Mouse (Mus musculus) frontal cortex, postnatal 36 days (tissue): Measurements from ENCODE around the gene Mgat4a.
A peak's percentile ranks its signal among the peaks of the same experiment; 100 is the strongest.

Source experiments
- DNase-seq, 2 experiments: peaks; one replicate each; pipeline ENCODE4 v3.0.0; 2022; ENCODE audit warnings: low spot score in 2 of 2

Mgat4a gene

DNA sequence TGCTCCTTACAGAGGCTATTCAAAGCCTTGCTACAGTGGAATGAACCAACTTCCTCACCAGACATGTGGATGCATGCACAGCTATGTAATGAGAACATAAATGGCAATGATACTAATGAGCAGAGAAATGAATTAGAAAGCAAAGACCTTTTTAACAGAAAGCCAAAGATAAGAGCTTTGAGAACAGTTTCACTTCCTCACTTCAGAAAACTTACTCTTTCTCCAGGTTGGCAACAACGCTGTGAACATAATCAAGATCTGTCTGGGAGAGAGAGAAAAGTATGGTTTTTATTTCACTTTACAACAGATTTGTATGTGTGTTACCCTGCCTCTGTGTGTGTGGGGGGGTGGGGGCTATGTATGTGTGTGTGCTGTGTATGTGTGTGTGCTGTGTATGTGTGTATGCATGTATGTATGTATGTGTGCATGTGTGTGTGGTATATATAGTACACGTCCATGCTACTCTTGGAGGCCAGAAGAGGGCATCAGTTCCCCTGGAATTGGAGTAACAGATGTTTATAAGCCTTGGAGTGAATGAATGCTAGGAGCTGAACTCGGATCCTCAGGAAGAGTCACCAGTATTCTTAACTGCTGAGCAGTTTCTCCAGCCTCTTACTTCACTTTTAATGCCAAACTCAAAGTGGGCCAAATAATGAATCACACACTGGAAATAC, 74.4 kb downstream of the Mgat4a start:
- no peak for DNase-seq

DNA sequence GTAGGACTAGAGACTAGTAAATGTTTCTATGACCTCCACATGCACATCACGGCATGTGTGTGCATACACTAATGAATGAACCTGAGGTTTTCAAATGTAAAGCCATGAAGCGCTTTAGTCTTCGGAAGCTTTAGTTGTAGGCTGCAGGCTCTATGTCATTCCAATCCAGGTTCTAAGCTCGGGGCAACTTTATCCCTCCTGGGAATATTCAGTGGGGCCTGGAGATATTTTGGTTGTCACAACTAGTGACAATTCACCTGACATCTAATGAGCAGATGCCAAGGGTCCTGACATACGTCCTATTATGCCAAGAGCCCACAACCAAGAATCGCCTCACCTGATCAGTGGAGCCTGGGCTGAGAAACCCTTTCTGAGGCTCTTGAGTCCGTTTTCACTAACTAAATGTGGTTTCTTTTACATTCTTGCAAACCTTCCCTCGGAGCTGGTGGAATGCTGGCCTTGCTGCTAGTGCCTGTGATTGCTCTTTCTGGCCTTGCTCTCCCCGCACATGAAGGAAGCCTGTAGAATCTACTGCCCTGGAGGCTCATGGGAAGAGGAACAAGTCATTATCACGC, 75.9 kb downstream of the Mgat4a start:
- no peak for DNase-seq

DNA sequence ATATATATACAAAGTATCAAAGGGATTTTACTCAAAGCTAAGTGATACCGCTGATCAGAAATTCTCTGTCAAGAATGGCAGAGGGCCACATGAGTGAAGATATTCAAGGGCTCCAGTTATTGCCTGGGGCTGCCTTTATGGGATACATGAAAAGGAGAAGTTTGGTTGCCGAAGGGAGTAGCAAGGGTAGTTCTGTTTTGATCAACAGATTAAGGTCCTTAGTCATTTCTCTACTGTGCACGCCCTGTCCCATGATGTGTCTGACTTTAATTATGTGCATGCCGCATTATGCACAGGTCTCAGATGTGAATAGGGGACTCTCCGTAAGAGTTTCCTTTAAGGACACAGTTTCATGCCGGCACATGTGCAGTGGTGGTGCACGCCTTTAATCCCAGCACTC, 83.3 kb downstream of the Mgat4a start:
- DNase-seq, result no peak

DNA sequence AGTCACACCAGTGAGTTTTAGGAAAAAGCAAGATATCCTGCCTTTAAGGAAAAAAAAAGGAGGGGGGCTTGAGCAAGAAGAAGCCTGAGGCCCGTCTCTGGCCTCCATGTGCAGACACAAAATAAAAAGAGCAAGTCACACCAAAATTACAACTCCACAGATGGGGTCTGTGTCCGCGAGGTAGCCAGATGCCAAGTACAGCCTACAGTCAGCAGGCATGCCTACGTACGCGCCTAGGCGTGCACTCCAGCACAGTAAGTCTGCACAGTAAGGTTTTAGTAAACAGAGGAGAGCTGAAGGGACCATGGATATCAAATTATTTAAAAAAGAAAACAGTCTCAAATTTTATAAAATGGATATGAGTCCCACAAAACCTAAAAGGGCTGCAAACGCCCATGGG, 89.5 kb downstream of the Mgat4a start:
- peak; percentile 25 to 44 for DNase-seq

DNA sequence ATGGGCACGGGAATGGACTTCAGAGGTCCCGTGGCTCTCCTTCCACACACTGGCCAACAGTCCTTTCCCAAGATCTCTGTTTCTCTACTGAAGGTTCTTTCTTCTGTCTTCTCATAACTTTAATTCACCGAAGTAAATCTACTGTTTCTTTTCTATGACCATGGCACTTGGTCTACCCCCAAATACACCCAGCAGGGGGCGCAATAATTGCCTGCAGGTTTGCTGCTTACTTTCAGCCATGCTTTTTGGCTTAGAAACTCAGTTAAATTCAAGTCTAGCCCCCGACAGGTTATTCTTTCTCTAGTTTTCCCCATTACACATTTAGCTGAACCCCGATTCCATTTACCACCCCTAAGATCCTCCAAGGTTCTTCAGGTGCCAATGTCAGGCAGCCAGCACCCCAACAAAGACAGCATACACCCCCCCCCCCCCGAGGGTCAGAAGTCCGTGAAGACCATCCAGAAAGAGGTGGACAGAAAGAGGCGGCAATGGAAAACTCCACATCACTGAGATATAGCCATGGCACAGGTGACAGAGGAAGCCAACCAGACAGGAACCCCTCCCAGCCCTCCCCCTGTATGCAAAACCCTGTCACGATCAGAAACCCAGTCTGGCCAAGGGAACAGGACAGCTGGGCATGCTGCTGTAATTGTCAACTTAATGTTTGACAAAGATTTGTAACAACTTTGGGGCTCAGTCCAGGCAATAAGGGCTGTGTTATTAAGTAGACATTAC, 92.3 kb downstream of the Mgat4a start:
- DNase-seq, result peak; percentile 31 to 60

DNA sequence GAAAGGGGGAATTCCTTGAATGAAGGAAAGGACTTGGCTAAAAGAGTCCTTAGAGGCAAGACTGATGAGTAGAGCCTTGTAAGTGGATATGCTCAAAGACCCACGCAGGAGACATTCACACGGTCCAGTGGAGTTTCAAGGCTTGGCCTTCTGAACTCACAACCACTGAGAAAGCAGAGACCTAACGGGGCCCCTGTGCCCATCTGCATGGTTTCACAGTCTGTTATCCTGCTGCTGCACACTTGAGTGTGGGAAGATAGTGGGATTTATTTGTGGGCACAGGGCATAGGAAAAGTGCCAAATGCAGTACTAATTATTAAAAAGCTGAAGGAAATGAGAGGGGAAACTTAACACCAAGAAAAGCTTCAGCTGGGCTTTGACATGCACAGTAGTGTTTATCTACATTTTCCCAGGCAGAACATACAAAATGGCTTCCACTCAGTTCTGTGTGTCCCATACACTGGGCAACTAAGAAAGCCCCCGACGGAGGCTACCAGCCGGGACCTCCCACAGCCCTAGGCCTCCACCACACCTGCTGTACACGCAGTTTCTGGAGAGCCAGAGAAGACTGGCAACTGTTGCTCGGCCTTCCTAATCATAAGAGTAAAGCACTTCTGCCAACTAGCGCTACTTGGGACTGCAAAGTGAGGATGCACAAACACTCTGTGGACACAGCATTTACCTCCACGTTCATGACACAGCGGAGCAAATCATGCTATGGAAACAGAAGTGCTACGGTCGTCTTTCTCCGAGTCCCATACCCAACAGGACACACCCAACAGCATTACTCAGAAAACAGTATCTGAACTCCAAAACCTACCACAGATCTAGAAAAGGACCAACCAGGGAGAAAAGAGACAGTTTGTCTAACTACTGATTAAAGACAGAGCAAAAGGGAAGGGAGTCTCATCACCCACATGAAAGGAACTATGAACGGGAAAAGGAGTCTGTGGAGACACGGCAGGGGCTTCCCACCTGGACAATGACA, 97.7 kb downstream of the Mgat4a start:
- DNase-seq, result no peak

DNA sequence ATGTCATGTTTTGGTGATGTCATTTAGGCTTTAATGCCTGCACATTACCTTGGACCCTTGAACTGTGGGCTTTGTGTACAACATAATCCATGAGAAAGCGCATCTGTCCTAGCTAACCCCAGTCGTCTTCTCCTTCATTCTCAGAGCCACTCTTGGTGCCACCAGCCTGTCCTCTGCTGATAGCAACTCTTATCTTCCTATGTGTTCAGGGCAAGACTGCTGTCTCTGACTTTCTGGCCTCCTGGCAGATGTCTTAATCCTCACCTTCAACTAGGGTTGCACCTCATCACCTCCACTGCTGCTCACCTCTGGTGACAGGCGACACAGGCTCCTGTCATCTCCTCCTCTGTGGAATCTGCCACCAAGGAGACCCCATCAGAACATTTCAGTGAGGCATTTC, 104.4 kb downstream of the Mgat4a start:
- no peak for DNase-seq

DNA sequence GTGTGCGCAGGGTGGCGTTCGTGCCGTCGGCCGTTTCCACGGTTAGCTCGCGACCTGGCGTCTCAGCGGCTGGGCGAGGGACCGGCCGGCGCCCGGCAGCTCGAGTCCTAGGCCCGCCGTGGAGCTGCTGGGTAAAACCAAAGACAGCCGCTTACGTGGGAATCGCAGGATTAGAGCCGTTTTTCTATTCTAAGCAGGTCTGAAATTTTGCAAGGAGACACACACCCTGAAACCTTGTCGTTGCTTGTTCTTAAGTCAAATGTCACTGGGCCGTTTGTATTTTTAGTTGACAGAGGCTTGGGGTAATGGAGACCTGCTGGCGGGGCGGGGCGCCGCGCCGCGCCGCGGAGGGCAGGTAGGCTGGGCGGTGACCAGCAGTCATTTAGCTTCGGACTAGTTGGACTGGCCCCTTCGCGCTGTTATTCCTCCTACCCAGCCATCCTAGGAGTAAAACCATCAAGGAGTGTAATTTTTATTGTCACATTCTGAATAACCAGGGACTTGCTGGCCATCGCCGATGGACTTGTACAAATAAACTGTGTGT, 110.4 kb downstream of the Mgat4a start:
- no peak for DNase-seq

DNA sequence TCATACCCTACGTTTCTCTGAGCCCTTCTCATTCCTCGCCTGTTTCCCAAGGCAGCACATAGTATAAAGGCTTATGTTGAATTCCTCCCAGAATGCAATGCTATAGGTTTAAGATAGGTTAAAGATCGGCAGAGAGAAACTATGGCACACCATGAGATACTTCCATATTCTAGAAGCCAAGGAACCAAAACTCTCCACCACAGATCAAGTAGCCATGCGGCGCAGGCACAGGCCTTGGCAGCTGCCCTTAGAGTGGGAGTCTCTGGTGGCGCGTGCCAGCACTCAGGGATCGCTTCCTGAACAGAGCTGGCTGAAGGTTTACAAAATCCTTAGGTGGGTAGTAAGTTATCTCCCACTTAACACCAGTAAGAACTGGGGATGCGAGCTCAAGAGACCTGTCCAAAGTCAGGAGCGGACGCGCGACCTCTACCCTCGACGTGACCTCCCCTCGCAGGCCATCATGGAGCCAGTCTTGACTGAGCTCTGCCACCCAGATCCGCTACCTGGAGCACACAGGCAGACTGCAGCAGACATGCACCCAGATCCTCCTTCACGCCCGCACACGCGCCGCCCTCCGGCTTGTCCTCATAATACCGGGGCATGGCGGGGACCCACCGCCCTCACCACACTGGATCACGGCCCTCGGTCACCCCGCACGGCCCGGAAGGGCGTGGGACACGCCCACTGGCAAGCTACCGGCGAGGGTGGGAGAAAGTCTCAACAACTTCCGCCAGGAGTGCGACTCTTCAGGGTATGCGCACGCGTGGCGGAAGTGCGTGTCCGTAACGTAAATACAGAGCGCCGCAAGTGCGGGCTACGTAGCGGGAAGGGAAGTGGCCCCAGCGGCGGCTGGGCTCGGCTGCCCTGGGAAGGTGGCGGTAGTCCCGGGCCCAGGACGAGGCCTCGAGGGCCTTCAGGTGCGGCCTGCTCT, 111.2 kb downstream of the Mgat4a start, which contains the start of the genes Coa5 and Unc50:
TSS of gene Coa5 (minus strand) at position 738 of the 931 bp plus-strand sequence.
TSS of gene Unc50 (plus strand) at position 774 of the 931 bp plus-strand sequence.
- DNase-seq, result peak; percentile 95 to 96

DNA sequence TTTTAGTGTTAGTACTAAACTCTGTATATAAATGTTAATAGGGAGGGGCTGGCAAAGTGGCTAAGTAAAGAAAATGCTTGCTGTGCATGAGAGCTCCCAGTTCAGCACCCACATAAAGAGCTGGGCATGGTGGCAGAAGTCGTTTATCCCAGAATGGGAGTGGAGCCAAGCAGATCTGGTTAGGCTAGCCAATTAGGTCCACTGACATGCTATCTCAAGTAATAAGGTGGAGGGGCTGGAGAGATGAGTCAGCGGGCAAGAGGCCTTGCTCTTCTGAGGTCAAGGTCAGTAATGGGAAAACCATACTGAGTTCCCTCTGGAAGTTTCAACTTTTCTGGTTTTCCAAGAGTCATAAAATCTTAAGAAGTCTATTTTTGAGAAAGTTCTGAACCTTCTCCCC, 111.9 kb downstream of the Mgat4a start:
- DNase-seq, result no peak

DNA sequence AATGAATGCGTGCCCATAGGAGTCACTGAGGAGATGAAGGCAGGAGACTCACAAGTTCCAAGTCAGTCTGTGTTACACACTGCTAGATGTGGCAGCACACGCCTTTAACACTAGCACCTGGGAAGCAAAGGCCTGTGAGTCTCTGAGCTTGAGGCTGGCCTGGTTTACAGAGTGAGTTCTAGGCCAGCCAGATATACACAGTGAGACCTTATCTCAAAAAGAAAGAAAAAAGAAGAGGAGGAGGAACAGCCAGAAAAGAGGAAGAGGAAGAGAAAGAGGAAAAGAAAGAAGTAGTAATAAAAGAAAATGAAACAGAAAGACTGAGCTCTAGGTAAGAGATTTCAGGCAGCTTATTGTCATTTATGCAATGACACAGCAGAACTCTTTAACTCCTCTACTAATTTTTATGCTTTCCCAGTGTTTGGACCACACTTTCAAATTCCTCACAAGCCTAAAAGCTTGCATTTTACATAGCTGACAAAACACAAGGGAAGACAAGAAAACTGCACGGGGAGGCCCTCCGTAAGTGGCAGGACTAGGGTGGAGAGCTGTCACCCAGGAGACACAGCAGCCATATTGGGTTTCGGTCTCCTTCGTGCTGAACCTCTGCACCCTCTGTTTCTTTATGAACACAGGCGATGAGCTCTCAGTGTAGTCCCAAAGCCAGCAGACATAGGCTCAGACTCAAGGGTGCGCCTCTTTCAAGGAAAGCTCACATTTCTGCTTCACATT, 113.5 kb downstream of the Mgat4a start:
- no peak for DNase-seq

DNA sequence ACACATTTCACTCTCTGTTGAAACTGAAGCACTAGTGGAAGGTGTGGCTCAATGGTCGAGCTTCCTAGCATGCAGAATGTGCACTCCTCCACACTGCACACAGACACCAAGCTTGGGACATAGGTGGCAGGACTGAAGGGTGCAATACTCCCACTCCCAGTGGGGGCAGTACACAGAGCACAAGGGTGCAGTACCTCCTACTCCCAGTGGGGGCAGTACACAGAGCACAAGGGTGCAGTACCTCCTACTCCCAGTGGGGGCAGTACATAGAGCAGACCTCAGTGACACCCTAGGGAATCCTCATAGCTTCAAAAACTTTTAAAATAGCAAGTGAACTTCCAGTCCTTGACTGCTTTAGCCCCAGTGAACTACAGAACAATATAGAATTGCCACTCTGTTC, 121.4 kb downstream of the Mgat4a start:
- peak; percentile 21 to 53 for DNase-seq

DNA sequence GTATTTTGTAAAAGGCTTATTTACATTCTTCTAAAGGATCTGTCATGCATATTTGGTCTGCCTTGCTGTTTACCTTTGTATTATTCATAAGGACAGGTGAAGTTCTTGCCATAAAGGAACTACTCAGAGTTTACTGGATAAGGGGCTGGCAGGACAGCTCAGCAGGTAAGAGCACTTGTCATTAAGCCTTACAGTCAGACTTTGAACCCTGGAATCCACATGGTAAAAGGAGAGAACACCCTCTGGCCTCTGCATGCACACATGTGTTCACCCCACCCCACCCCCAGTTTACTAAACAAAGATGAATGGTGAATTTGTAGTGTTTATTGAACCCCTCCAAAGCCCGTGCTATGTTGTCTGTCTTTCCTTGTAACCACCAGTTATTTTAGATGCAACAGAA, 125.4 kb downstream of the Mgat4a start:
- no peak for DNase-seq

DNA sequence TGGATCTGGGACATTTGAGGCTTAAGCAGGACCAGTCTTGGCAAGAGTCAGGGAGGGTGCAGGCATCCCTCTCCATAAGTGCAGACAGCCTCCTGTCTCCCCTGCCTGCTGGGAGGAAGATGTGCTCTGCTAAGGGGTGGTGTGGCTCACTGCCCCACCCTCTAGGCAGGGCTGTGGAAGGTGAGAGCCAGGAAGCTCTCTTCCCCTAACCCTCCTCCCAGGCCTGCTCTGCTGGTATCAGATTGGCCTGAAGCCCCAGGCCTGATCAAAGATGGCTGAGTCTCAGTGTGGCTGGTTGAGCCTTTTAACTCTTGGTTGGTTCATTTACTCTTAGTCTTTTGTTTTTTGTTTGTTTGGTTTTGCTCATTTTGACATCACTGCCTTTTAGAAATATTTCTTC, 131.2 kb downstream of the Mgat4a start:
- DNase-seq, result no peak

DNA sequence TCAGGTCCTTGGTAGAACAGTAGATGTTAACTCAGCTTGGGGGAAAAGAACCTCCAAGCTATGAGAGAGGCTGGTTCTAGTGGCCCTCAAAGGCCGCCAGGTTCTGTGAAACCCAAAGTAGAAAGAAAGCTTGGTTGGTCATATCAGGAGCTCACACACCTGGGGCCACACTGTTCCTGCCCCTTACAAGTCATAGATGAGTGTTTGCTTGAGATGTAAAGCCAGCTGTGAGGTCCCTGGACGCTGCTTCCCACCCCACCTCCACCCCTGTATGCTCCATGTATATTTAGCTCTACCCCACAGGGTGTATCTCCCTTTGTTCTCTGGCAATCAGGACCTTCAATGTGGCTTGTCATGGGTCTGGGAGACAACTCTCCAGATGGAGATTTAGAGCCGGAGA, 132.1 kb downstream of the Mgat4a start:
- no peak for DNase-seq

DNA sequence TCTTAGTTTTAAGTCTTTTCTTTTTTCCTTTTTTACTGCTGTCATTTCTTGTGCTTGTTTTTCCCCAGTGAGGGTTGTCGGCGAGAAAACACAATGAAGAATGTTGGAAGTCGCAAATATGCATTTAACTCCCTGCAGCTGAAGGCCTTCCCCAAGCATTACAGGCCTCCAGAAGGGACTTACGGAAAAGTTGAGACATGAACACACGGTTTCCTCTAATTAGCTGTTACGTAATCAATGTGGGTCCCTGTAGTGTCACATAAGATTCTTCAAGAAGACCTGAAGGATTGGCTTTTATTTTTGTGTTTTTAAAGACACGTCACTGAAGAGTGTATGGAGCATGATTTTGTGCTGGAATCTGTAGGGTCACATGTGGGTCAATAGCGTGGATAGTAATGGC, 132.8 kb downstream of the Mgat4a start:
- no peak for DNase-seq

DNA sequence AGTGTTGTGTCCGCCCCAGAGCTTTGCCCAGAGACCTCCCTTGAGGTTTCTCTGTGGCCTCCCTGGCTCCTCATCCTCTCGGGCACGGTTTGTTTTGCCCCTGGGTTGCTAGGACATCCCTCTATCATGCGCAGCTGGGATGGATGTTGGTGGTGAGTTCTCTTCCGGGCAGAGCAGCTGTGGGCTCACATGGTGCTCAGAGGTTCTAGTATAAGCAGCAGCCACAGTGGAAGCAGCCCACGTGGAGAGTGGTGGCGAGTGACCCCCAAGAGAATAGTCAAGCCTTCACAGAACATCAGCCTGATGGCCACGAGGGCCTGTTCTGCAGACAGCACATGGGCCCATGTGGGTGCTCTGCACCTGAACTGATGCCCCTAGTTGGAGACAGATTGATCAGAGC, 133.6 kb downstream of the Mgat4a start:
- no peak for DNase-seq

DNA sequence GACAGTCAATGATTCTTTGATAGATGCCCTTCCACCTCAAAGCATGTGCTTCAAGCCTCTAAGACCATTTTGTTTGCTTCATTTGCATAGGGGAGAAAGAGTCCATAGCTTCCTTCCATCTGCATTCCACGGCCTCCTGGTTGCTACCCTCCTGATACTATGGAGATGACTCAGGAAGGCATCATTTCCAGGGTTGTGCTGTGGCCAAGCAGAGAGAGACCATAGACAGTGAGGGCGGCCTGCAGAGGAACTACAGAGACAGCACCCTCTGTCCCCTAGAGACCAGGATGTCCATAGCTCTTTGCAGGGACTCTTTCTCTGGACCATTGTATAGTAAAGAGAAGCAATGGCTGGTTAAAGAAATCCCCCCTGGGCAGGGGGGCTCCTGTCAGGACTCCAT, 135.7 kb downstream of the Mgat4a start:
- no peak for DNase-seq

DNA sequence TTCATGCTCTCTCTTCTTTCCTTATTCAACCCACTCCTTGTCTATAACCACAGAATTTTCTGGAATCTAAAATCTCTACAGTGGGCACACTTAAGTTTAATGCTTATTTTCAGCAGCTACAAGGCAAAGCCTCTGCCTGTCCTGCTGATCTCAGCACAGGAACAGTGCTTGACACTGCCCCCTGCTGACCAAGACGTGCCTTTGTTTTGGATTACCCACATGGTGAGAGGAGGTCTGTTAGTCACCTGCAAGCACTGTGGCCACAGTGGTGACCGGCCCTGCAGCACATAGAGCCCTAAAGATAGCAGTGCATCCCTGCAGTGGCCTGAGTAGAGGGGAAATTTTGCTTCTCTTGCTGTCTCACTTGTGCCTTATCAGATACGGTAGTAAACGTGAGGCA, 139.1 kb downstream of the Mgat4a start:
- DNase-seq, result peak; percentile 50 to 69

DNA sequence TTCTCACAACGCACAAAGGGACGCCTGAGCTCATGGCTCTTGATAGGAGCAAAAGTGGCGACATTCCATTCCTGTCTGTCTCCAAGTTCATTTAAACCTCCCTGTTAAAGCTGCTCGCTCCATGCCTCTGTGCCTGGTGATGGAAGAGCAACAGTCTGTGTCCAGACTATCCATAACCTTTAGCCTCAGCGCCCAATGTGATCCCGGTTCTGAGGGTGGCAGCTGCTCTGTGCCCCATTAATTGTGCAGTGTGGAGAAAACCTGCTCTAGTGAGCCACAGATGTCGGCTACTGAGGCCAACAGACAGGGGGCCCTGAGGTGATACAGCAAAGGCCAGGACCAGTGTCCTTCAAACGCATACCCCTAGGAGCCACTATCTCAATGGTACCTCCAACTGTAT, 141.1 kb downstream of the Mgat4a start:
- no peak for DNase-seq
